Mouse (Mus musculus): Measurements from ENCODE around the gene Rcor2. TPM values are rescaled to one million over a fixed set of nuclear protein-coding genes. Genes with fewer than 3 reads are reported as not detected.

The Rcor2 gene
- 10 to 100 TPM; 10.7 to 12.7 TPM for total RNA-seq (2021)
- long read RNA-seq, experiment 1, partial matches to known transcripts = 0 of 6 reads
- long read RNA-seq, experiment 1, other reads (novel, unspliced or antisense) = 2 of 6 reads
- long read RNA-seq, experiment 2, transcript Rcor2-201 (12 exons, 2,823 nt) = major isoform, 6 of 11 reads
- long read RNA-seq, experiment 2, partial matches to known transcripts = 0 of 11 reads
- long read RNA-seq, experiment 2, other reads (novel, unspliced or antisense) = 5 of 11 reads

GRCm38 (mm10) chr19:7267091-7267741 is at the start of gene Rcor2:
TSS of gene Rcor2 (plus strand) at chr19:7267325.
- peak; percentile 79 to 82 for DNase-seq
- intact Hi-C loops (cut with DNase I) = loop anchor here (2.0 to 10.0 kb wide), 2 partner anchors 26 to 348 kb away; partner anchors contain the start of genes Hrasls5 and Naa40

GRCm38 (mm10) chr19:7217926-7218267 is 49.2 kb upstream of the Rcor2 start:
- intact Hi-C loops (cut with DNase I) = no loop called here
- DNase-seq = no peak

GRCm38 (mm10) chr19:7218753-7219152 is 48.4 kb upstream of the Rcor2 start:
- intact Hi-C loops (cut with DNase I) = no loop called here
- DNase-seq = no peak

GRCm38 (mm10) chr19:7222196-7222595 is 44.9 kb upstream of the Rcor2 start:
- intact Hi-C loops (cut with DNase I) = no loop called here
- DNase-seq = no peak

- DNase-seq = no peak
- intact Hi-C loops (cut with DNase I) = no loop called here
Measured at GRCm38 (mm10) chr19:7223488-7223887, 43.6 kb upstream of the Rcor2 start.

- no peak for DNase-seq
- intact Hi-C loops (cut with DNase I) = no loop called here
Measured at GRCm38 (mm10) chr19:7224253-7224652, 42.9 kb upstream of the Rcor2 start.

GRCm38 (mm10) chr19:7225096-7225690 is 41.9 kb upstream of the Rcor2 start:
- intact Hi-C loops (cut with DNase I) = no loop called here
- no peak for DNase-seq

- intact Hi-C loops (cut with DNase I) = no loop called here
- DNase-seq = no peak
Measured at GRCm38 (mm10) chr19:7226511-7226914, 40.6 kb upstream of the Rcor2 start.

- intact Hi-C loops (cut with DNase I) = loop anchor here (2.0 to 5.0 kb wide), 2 partner anchors 108 to 202 kb away; partner anchors contain the start of gene Mark2
- peak; percentile 78 to 86 for DNase-seq
Measured at GRCm38 (mm10) chr19:7234537-7235221, 32.4 kb upstream of the Rcor2 start.

GRCm38 (mm10) chr19:7235461-7235860 is 31.7 kb upstream of the Rcor2 start:
- no peak for DNase-seq
- intact Hi-C loops (cut with DNase I) = loop anchor here (2.0 to 5.0 kb wide), 2 partner anchors 107 to 201 kb away; partner anchors contain the start of gene Mark2

GRCm38 (mm10) chr19:7236011-7236410 is 31.1 kb upstream of the Rcor2 start:
- intact Hi-C loops (cut with DNase I) = loop anchor here (2.0 to 5.0 kb wide), 2 partner anchors 106 to 183 kb away; partner anchors contain the start of gene Mark2
- no peak for DNase-seq

- intact Hi-C loops (cut with DNase I) = loop anchor here (2.0 to 5.0 kb wide), 2 partner anchors 106 to 182 kb away; partner anchors contain the start of gene Mark2
- DNase-seq = no peak
Measured at GRCm38 (mm10) chr19:7236742-7237141, 30.4 kb upstream of the Rcor2 start.

- intact Hi-C loops (cut with DNase I) = loop anchor here (5.0 kb wide), 1 partner anchor 103 kb away; the partner anchor contains the start of gene Mark2
- no peak for DNase-seq
Measured at GRCm38 (mm10) chr19:7239574-7239973, 27.6 kb upstream of the Rcor2 start.

- intact Hi-C loops (cut with DNase I) = loop anchor here (2.0 kb wide), 1 partner anchor 27 kb away; the partner anchor contains the start of gene Rcor2
- no peak for DNase-seq
Measured at GRCm38 (mm10) chr19:7240291-7240690, 26.8 kb upstream of the Rcor2 start.

- intact Hi-C loops (cut with DNase I) = loop anchor here (2.0 kb wide), 1 partner anchor 26 kb away; the partner anchor contains the start of gene Rcor2
- peak; percentile 96 to 97 for DNase-seq
Measured at GRCm38 (mm10) chr19:7240782-7241690, 26.1 kb upstream of the Rcor2 start, which contains the start of gene Naa40. TSS of gene Naa40 (minus strand) at chr19:7241183.

- intact Hi-C loops (cut with DNase I) = no loop called here
Measured at GRCm38 (mm10) chr19:7246021-7246420, 21.1 kb upstream of the Rcor2 start.

GRCm38 (mm10) chr19:7257881-7258280 is 9.2 kb upstream of the Rcor2 start:
- DNase-seq = peak in 1 of 2 experiments; percentile 29
- intact Hi-C loops (cut with DNase I) = no loop called here

More at GRCm38 (mm10) chr19:7246021-7246420, 21.1 kb upstream of the Rcor2 start:
- DNase-seq = no peak

- intact Hi-C loops (cut with DNase I) = loop anchor here (10.0 kb wide), 1 partner anchor 353 kb away; the partner anchor contains the start of gene Hrasls5
- DNase-seq = no peak
Measured at GRCm38 (mm10) chr19:7261476-7261875, 5.6 kb upstream of the Rcor2 start.

- intact Hi-C loops (cut with DNase I) = loop anchor here (10.0 kb wide), 1 partner anchor 353 kb away; the partner anchor contains the start of gene Hrasls5
- DNase-seq = no peak
Measured at GRCm38 (mm10) chr19:7261964-7262363, 5.2 kb upstream of the Rcor2 start.
